Mouse (Mus musculus) G1E (cell line): ENCODE measurements around the gene Gls2.

Source experiments
- CTCF ChIP-seq: IDR thresholded peaks from 2 replicates; pipeline ENCODE4 v1.5.1; 2012; ENCODE audit warnings: low read depth, low read length, inconsistent platforms, mixed read lengths
- GATA1 ChIP-seq: IDR thresholded peaks from 2 replicates; pipeline ENCODE4 v1.6.1; 2012; ENCODE audit warnings: borderline replicate concordance, low read length, inconsistent platforms, mixed read lengths

GRCm38 (mm10) chr10:128177316-128177715 lies 16.9 kb upstream of the Gls2 start:
- TF ChIP-seq GATA1 (no peak), CTCF (no peak)
